Comparison of ENCODE assay signal across 30 mouse cellular contexts in the genomic region with DNA sequence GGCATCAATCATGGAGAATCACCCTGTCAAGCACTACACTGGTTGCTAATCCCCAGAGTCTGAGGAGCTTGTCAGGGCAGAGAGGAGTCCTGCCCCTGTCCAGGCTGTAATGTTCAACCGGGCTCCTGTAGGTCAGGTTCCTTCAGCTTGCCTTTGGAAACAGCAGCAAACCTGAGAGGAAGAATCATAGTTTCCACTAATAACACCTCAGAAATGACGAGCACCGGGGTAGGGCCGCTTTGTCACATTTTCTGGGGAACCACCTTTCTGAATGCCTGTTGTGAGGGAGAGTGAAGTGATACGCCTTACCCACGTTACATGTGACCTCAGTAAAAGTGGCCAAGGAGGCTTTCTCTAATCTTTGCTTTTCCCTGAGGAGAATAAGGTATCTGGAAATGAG.
"Had no signal": no experiment of that assay in that cellular context is flagged by ENCODE, and none has a peak within 500 bp of the region (broad histone marks: within the 10 kb centered on the region; RNA-seq: fewer than 3 reads in every experiment).

No protein-coding gene starts in this region.

- H3K36me3 ChIP-seq: limb, embryonic 10.5 days; limb, embryonic 12.5 days; limb, embryonic 13.5 days; limb, embryonic 15.5 days; liver, embryonic 12.5 days; liver, embryonic 13.5 days; liver, embryonic 15.5 days; lung, embryonic 15.5 days; midbrain, embryonic 12.5 days; midbrain, embryonic 15.5 days; neural tube, embryonic 12.5 days had no signal

- H3K9ac ChIP-seq: limb, embryonic 12.5 days; limb, embryonic 13.5 days; limb, embryonic 15.5 days; liver, embryonic 12.5 days; liver, embryonic 13.5 days; liver, embryonic 14.5 days; liver, embryonic 15.5 days; liver, postnatal 0 days; lung, embryonic 14.5 days; lung, embryonic 15.5 days; midbrain, embryonic 12.5 days; midbrain, embryonic 15.5 days; neural tube, embryonic 12.5 days had no signal

- H3K4me2 ChIP-seq: limb, embryonic 12.5 days; limb, embryonic 13.5 days; limb, embryonic 15.5 days; liver, embryonic 11.5 days; liver, embryonic 12.5 days; liver, embryonic 13.5 days; liver, embryonic 15.5 days; lung, embryonic 14.5 days; lung, embryonic 15.5 days; midbrain, embryonic 11.5 days; midbrain, embryonic 12.5 days; midbrain, embryonic 15.5 days; neural tube, embryonic 12.5 days had no signal

- DNase-seq: left cerebral cortex, postnatal 4 days; liver; liver, embryonic 13.5 days; liver, postnatal 0 days; lung, adult 18-20 months; lung, adult 2 months; lung, embryonic 14.5 days; lung, postnatal 10 days; lung, postnatal 14 days; lung, postnatal 36 days; lung, postnatal 4 days; midbrain, embryonic 14.5 days had no signal

- H3K27me3 ChIP-seq: limb, embryonic 12.5 days; limb, embryonic 15.5 days; liver, embryonic 12.5 days; liver, embryonic 13.5 days; liver, embryonic 15.5 days; lung, embryonic 15.5 days; megakaryocyte, embryonic 14.5 days; midbrain, embryonic 12.5 days; midbrain, embryonic 15.5 days; neural tube, embryonic 12.5 days had no signal

- H3K27ac ChIP-seq: limb, embryonic 10.5 days; limb, embryonic 12.5 days; limb, embryonic 13.5 days; limb, embryonic 15.5 days; liver, embryonic 12.5 days; liver, embryonic 13.5 days; liver, embryonic 14.5 days; liver, embryonic 15.5 days; lung, embryonic 15.5 days; macrophage; midbrain, embryonic 12.5 days; midbrain, embryonic 15.5 days; neural tube, embryonic 12.5 days had no signal

- H3K9me3 ChIP-seq: limb, embryonic 10.5 days; limb, embryonic 15.5 days; liver, embryonic 13.5 days; liver, embryonic 15.5 days; lung, embryonic 15.5 days; midbrain, embryonic 15.5 days had no signal

- H3K4me3 ChIP-seq: limb, embryonic 10.5 days; limb, embryonic 12.5 days; limb, embryonic 13.5 days; limb, embryonic 15.5 days; liver, embryonic 12.5 days; liver, embryonic 13.5 days; liver, embryonic 15.5 days; lung, embryonic 15.5 days; megakaryocyte, embryonic 14.5 days; midbrain, embryonic 12.5 days; midbrain, embryonic 15.5 days; myocyte; neural tube, embryonic 12.5 days had no signal

- ATAC-seq: liver, embryonic 12.5 days; liver, postnatal 0 days; lung, postnatal 0 days; midbrain, embryonic 15.5 days; midbrain, embryonic 16.5 days had no signal

- H3K4me1 ChIP-seq: limb, embryonic 15.5 days; liver, embryonic 12.5 days; liver, embryonic 13.5 days; liver, embryonic 15.5 days; megakaryocyte, embryonic 14.5 days had no signal
